Mouse (Mus musculus) heart, adult 11 months (tissue): ENCODE data around the gene Ccnk.
A peak's percentile ranks its signal among the peaks of the same experiment; 100 is the strongest.

Experiments
- DNase-seq: peaks from one replicate; pipeline ENCODE4 v3.0.0; 2022

The Ccnk gene

GRCm38 (mm10) chr12:108179321-108180266 lies at the start of gene Ccnk:
TSS of gene Ccnk (plus strand) at chr12:108179579.
- peak; percentile 100 for DNase-seq

- DNase-seq: peak; percentile 87
Observed at GRCm38 (mm10) chr12:108132450-108133070, 46.8 kb upstream of the Ccnk start.

GRCm38 (mm10) chr12:108133181-108133580 lies 46.2 kb upstream of the Ccnk start:
- DNase-seq: no peak

GRCm38 (mm10) chr12:108135610-108136208 lies 43.7 kb upstream of the Ccnk start:
- peak; percentile 79 for DNase-seq

- no peak for DNase-seq
Observed at GRCm38 (mm10) chr12:108143624-108144498, 35.5 kb upstream of the Ccnk start.

GRCm38 (mm10) chr12:108145198-108145597 lies 34.2 kb upstream of the Ccnk start:
- no peak for DNase-seq

- no peak for DNase-seq
Observed at GRCm38 (mm10) chr12:108149764-108150163, 29.6 kb upstream of the Ccnk start.

GRCm38 (mm10) chr12:108152743-108153142 lies 26.6 kb upstream of the Ccnk start:
- no peak for DNase-seq

- no peak for DNase-seq
Observed at GRCm38 (mm10) chr12:108159863-108160262, 19.5 kb upstream of the Ccnk start.

- no peak for DNase-seq
Observed at GRCm38 (mm10) chr12:108162036-108162435, 17.3 kb upstream of the Ccnk start.

GRCm38 (mm10) chr12:108163706-108164105 lies 15.7 kb upstream of the Ccnk start:
- no peak for DNase-seq

- DNase-seq: no peak
Observed at GRCm38 (mm10) chr12:108168909-108169308, 10.5 kb upstream of the Ccnk start.

- no peak for DNase-seq
Observed at GRCm38 (mm10) chr12:108170467-108170866, 8.9 kb upstream of the Ccnk start.

GRCm38 (mm10) chr12:108171336-108171735 lies 8.0 kb upstream of the Ccnk start:
- no peak for DNase-seq

GRCm38 (mm10) chr12:108172639-108173038 lies 6.7 kb upstream of the Ccnk start:
- DNase-seq: no peak

GRCm38 (mm10) chr12:108174606-108175505 lies 4.5 kb upstream of the Ccnk start:
- no peak for DNase-seq

GRCm38 (mm10) chr12:108176366-108176765 lies 3.0 kb upstream of the Ccnk start:
- peak; percentile 80 for DNase-seq

- peak; percentile 96 for DNase-seq
Observed at GRCm38 (mm10) chr12:108178331-108179245, 791 bp upstream of the Ccnk start.

- no peak for DNase-seq
Observed at GRCm38 (mm10) chr12:108179246-108179320, 296 bp upstream of the Ccnk start, which contains the start of gene Setd3. TSS of gene Setd3 (minus strand) at chr12:108179314.

- DNase-seq: peak; percentile 79
Observed at GRCm38 (mm10) chr12:108181716-108182115, 2.3 kb downstream of the Ccnk start.

GRCm38 (mm10) chr12:108187541-108188091 lies 8.2 kb downstream of the Ccnk start:
- no peak for DNase-seq
